Mouse (Mus musculus) forebrain, embryonic 11.5 days (tissue): Measurements from ENCODE around the gene Prickle1. TPM values are rescaled to one million over a fixed set of nuclear protein-coding genes. Genes with fewer than 3 reads are reported as not detected.

Experiments
- ATAC-seq: fragments of 200-750 bp; cut with Nextera tagmentation; replicated peaks from 2 replicates; pipeline ENCODE4 v1.8.0; 2017; ENCODE audit warnings: moderate TSS enrichment; ENCODE audit not compliant: low FRiP score
- DNase-seq: peaks from one replicate; pipeline ENCODE4 v3.0.0-alpha.2; 2017; ENCODE audit warnings: low spot score
- H3K27ac ChIP-seq: fragments of 300-500 bp; sonication (generic); 2 replicates; pipeline ENCODE4 v1.5.1; 2014; ENCODE audit warnings: low read depth, low read length
- H3K27me3 ChIP-seq: fragments of 300-500 bp; sonication (generic); 2 replicates; pipeline ENCODE4 v1.6.1; 2014; ENCODE audit warnings: mild to moderate bottlenecking, low read length, mixed read lengths; ENCODE audit not compliant: control insufficient read depth, insufficient read depth
- H3K36me3 ChIP-seq: fragments of 300-500 bp; sonication (generic); 2 replicates; pipeline ENCODE4 v1.6.1; 2014; ENCODE audit warnings: mild to moderate bottlenecking, low read length, moderate library complexity, mixed read lengths; ENCODE audit not compliant: control insufficient read depth, insufficient read depth
- H3K4me1 ChIP-seq: fragments of 300-500 bp; sonication (generic); replicated peaks from 2 replicates; pipeline ENCODE4 v1.6.1; 2014; ENCODE audit warnings: low read length, mixed read lengths; ENCODE audit not compliant: control insufficient read depth, insufficient read depth
- H3K4me2 ChIP-seq: fragments of 300-500 bp; sonication (generic); 2 replicates; pipeline ENCODE4 v1.6.1; 2014; ENCODE audit warnings: low read depth, mild to moderate bottlenecking, low read length, moderate library complexity, mixed read lengths; ENCODE audit not compliant: severe bottlenecking
- H3K4me3 ChIP-seq: fragments of 300-500 bp; sonication (generic); 2 replicates; pipeline ENCODE4 v1.5.1; 2014; ENCODE audit warnings: low read depth, low read length
- H3K9ac ChIP-seq: fragments of 300-500 bp; sonication (generic); 2 replicates; pipeline ENCODE4 v1.6.1; 2014; ENCODE audit warnings: low read length
- H3K9me3 ChIP-seq: fragments of 300-500 bp; sonication (generic); 2 replicates; pipeline ENCODE4 v1.6.1; 2016; ENCODE audit warnings: low read length, mixed read lengths; ENCODE audit not compliant: control insufficient read depth
- WGBS: fragments of 180-500 bp; shearing (Covaris S2); extraction: QIAGEN DNeasy Blood & Tissue Kit; methylation state at CpG from one replicate; pipeline ENCODE4 v1.1.7; 2014; 5-methylcytosine and 5-hydroxymethylcytosine counted together
- polyA plus RNA-seq: library from polyadenylated mRNA; unstranded; fragments of >200 nt; fragmentation: Nextera tagmentation; extraction: Ambion mirVana; gene quantifications from 2 replicates; pipeline ENCODE4 v1.2.1, GENCODE M21; 2014

Prickle1 gene
- polyA plus RNA-seq, 1 experiment from 2014 or later, result 11.6 TPM

- 79% methylated on average over 9 of the region's 9 CpGs for WGBS
- no peaks in the 10 kb centered on the region for H3K27me3 ChIP-seq
- H3K4me2 ChIP-seq, result no peak overlapping the region
- no peaks in the 10 kb centered on the region for H3K4me1 ChIP-seq
- H3K36me3 ChIP-seq, result no peaks in the 10 kb centered on the region; the same call in 1 of the 2 replicates
- no peak overlapping the region for H3K27ac ChIP-seq
- H3K9me3 ChIP-seq, result no peaks in the 10 kb centered on the region
- H3K9ac ChIP-seq, result no peak overlapping the region
- ATAC-seq, result 0 out of 2 replicates have a peak, but pooled peaks have one; percentile 46
- no peak for DNase-seq
- no peak overlapping the region for H3K4me3 ChIP-seq
Measured at GRCm38 (mm10) chr15:93499866-93500265, 95.8 kb downstream of the Prickle1 start.

GRCm38 (mm10) chr15:93494700-93495099 lies 101.0 kb downstream of the Prickle1 start:
- Histone ChIP-seq H3K9ac (no peak overlapping the region), H3K4me1 (no peaks in the 10 kb centered on the region), H3K36me3 (no peaks in the 10 kb centered on the region), H3K4me2 (no peak overlapping the region), H3K27ac (no peak overlapping the region), H3K4me3 (no peak overlapping the region), H3K27me3 (no peaks in the 10 kb centered on the region), H3K9me3 (no peaks in the 10 kb centered on the region)
- DNase-seq (no peak), ATAC-seq (no peak)
- 89% methylated on average over 7 of the region's 7 CpGs for WGBS

- no peak overlapping the region for H3K9ac ChIP-seq
- H3K4me3 ChIP-seq, result no peak overlapping the region
- no peaks in the 10 kb centered on the region; the same call in 1 of the 2 replicates for H3K9me3 ChIP-seq
- H3K27ac ChIP-seq, result no peak overlapping the region
- H3K27me3 ChIP-seq, result no peaks in the 10 kb centered on the region
- no peak overlapping the region for H3K4me2 ChIP-seq
- ATAC-seq (no peak), DNase-seq (no peak)
- 86% methylated on average over 4 of the region's 4 CpGs for WGBS
- no peaks in the 10 kb centered on the region for H3K36me3 ChIP-seq
- H3K4me1 ChIP-seq, result no peaks in the 10 kb centered on the region
Measured at GRCm38 (mm10) chr15:93489597-93489996, 106.1 kb downstream of the Prickle1 start.

- ATAC-seq, result no peak
- no peak overlapping the region for H3K4me2 ChIP-seq
- WGBS, result 89% methylated on average over 7 of the region's 7 CpGs
Measured at GRCm38 (mm10) chr15:93486066-93486465, 109.6 kb downstream of the Prickle1 start.

GRCm38 (mm10) chr15:93485252-93485651 lies 110.4 kb downstream of the Prickle1 start:
- Histone ChIP-seq H3K4me2 (no peak overlapping the region), H3K9ac (no peak overlapping the region), H3K4me3 (no peak overlapping the region), H3K36me3 (no peaks in the 10 kb centered on the region), H3K27ac (no peak overlapping the region), H3K4me1 (no peaks in the 10 kb centered on the region), H3K9me3 (no peaks in the 10 kb centered on the region; the same call in 1 of the 2 replicates), H3K27me3 (no peaks in the 10 kb centered on the region)
- 87% methylated on average over 3 of the region's 3 CpGs for WGBS
- DNase-seq, result no peak
- no peak for ATAC-seq

More at GRCm38 (mm10) chr15:93486066-93486465, 109.6 kb downstream of the Prickle1 start:
- Histone ChIP-seq H3K36me3 (no peaks in the 10 kb centered on the region), H3K27ac (no peak overlapping the region), H3K4me1 (no peaks in the 10 kb centered on the region), H3K9me3 (no peaks in the 10 kb centered on the region; the same call in 1 of the 2 replicates), H3K4me3 (no peak overlapping the region), H3K9ac (no peak overlapping the region), H3K27me3 (no peaks in the 10 kb centered on the region)
- DNase-seq, result no peak

- H3K4me2 ChIP-seq, result no peak overlapping the region
- H3K9me3 ChIP-seq, result no peaks in the 10 kb centered on the region; the same call in 1 of the 2 replicates
- no peaks in the 10 kb centered on the region for H3K36me3 ChIP-seq
- no peak overlapping the region for H3K27ac ChIP-seq
- 85% methylated on average over 7 of the region's 7 CpGs for WGBS
- no peak for ATAC-seq
- no peak overlapping the region for H3K4me3 ChIP-seq
- no peak for DNase-seq
- H3K27me3 ChIP-seq, result no peaks in the 10 kb centered on the region
- H3K9ac ChIP-seq, result no peak overlapping the region
- no peaks in the 10 kb centered on the region for H3K4me1 ChIP-seq
Measured at GRCm38 (mm10) chr15:93484261-93484710, 111.4 kb downstream of the Prickle1 start.

GRCm38 (mm10) chr15:93481112-93481511 lies 114.6 kb downstream of the Prickle1 start:
- H3K4me3 ChIP-seq, result no peak overlapping the region
- ATAC-seq (no peak), DNase-seq (no peak)
- no peak overlapping the region for H3K9ac ChIP-seq
- no peaks in the 10 kb centered on the region for H3K27me3 ChIP-seq
- H3K36me3 ChIP-seq, result no peaks in the 10 kb centered on the region
- WGBS, result 84% methylated on average over 10 of the region's 10 CpGs
- H3K27ac ChIP-seq, result no peak overlapping the region
- H3K9me3 ChIP-seq, result no peaks in the 10 kb centered on the region
- H3K4me2 ChIP-seq, result no peak overlapping the region
- H3K4me1 ChIP-seq, result no peaks in the 10 kb centered on the region

GRCm38 (mm10) chr15:93479445-93479844 lies 116.2 kb downstream of the Prickle1 start:
- WGBS, result 71% methylated on average over 4 of the region's 4 CpGs
- no peaks in the 10 kb centered on the region for H3K9me3 ChIP-seq
- H3K4me2 ChIP-seq, result no peak overlapping the region
- H3K27me3 ChIP-seq, result no peaks in the 10 kb centered on the region
- no peak overlapping the region for H3K4me3 ChIP-seq
- DNase-seq, result no peak
- no peaks in the 10 kb centered on the region for H3K4me1 ChIP-seq
- H3K27ac ChIP-seq, result no peak overlapping the region
- H3K36me3 ChIP-seq, result no peaks in the 10 kb centered on the region
- H3K9ac ChIP-seq, result no peak overlapping the region
- no peak for ATAC-seq

- no peak for ATAC-seq
- Histone ChIP-seq H3K27ac (no peak overlapping the region), H3K9me3 (no peaks in the 10 kb centered on the region), H3K9ac (no peak overlapping the region), H3K4me1 (no peaks in the 10 kb centered on the region), H3K4me2 (no peak overlapping the region), H3K36me3 (no peaks in the 10 kb centered on the region), H3K27me3 (no peaks in the 10 kb centered on the region), H3K4me3 (no peak overlapping the region)
- no peak for DNase-seq
- 94% methylated on average over 3 of the region's 3 CpGs for WGBS
Measured at GRCm38 (mm10) chr15:93478676-93479075, 117.0 kb downstream of the Prickle1 start.
